Mouse (Mus musculus) stomach, postnatal 0 days (tissue): Measurements from ENCODE around the gene Dnajc15.

Experiments
- CTCF ChIP-seq: IDR thresholded peaks from 2 replicates; pipeline ENCODE4 v1.5.1; 2016; ENCODE audit warnings: antibody characterized with exemption, low read depth, mild to moderate bottlenecking, moderate library complexity
- EP300 ChIP-seq: optimal IDR thresholded peaks from 2 replicates; pipeline ENCODE3; 2016; ENCODE audit warnings: antibody characterized with exemption

GRCm38 (mm10) chr14:77776005-77776531 is 98.9 kb downstream of the Dnajc15 start:
- no peak for TF ChIP-seq CTCF
- TF ChIP-seq EP300: no peak
